Mouse (Mus musculus): ENCODE measurements at regions not wholly inside any gene's neighbourhood (a gene's known extent, or its start where the extent isn't known, plus 50 kb on each side); places are given as distances from the start of the nearest gene placed in this dataset.

DNA sequence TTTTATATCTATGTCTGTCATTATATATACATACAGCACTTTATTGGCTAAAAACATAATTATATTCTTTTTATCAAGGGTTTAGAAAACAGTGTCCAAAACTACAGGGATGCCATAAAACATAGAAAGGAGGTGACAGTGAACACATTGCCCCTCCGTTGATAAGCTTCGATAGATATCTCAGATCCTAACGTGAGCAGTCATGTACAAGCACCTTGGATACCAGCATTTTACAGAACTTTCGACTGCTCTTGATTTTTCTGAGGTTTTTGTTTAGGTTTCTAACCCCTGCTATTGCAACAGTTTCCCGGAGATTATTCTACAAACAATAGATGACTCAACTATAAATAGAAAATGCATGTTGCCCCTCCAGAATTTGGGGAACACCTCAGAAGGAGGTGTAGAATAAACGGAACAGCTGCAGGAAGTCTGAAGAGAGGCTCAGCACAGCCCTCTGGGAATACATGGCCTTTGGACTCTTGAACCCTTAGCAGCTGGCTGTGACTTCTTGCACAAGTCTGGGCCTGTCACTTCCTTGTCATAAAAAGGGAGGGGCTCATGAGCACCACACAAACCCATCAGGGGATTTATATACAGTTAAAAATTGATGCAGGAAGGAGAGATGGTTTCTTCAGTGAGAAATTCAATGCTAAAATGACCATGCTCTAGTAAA is 87.1 kb upstream of the Gpc5 start:
- DNase-seq (ENCODE audit: low spot score in 2 of 2), result no peak

GRCm38 (mm10) chr14:115010877-115011276 is 81.1 kb upstream of the Gpc5 start:
- DNase-seq (ENCODE audit: low spot score in 2 of 2), result no peak

DNA sequence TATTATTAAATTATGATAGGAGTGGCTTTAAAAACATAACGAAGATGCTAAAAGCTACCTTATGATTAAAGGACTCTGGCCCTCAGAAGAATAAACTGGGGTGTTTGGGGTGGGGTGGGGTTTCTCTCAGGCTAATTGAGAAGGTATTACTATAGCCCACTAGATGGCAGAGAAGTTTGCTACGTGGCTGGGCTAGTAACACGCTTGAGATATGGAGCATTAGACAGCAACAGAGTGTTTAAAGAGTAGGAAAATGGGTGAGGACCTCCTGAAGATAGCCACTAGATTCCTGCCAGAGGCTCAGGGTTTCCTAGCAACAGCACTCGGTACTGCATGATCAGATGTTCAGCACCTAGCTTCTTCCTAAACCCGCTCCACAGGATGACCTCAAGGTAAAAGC is 76.7 kb upstream of the Gpc5 start:
- DNase-seq (ENCODE audit: low spot score in 2 of 2), result no peak

DNA sequence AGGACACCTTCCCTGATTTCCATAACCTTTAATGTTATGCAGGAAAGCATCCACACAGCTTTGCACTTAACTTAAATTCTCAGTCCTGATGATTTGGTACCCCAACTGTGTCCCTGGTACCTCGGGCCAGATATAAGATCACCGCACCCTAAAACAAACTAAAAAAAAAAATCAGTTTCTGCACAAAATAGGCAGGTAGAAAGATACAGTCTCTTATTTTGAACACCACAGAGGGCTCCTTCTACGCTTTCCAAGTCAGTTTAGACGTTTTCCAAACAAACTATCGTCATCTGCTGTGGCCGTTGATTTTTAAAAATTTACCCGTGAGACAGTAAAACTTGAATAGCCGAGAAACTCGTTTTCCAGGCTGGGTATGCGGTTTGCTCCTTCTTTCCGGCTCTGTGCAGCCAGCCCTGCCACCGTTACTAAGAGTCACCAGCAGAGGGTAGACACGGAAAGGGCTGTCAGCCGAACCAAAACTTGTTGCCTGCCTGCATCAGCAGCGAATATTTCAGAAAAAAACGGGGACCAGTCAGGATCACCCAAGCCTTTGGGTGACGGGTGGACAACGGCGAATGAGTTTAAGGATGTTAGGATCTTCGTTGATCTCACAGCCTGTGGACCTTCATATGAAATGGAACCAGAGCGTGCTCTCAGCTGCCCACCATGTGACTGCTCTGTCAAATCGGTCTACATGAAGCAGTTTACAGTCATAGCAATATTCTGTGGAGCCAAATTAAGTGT is 74.4 kb upstream of the Gpc5 start:
- DNase-seq (ENCODE audit: low spot score in 2 of 2), result peak; percentile 63 to 65

GRCm38 (mm10) chr14:115028011-115028410 is 64.0 kb upstream of the Gpc5 start:
- DNase-seq (ENCODE audit: low spot score in 2 of 2), result no peak

GRCm38 (mm10) chr14:115031734-115032133 is 60.3 kb upstream of the Gpc5 start:
- DNase-seq (ENCODE audit: low spot score in 2 of 2), result no peak

GRCm38 (mm10) chr14:115033375-115033969 is 58.5 kb upstream of the Gpc5 start:
- no peak for DNase-seq (ENCODE audit: low spot score in 2 of 2)

GRCm38 (mm10) chr14:115034718-115035437 is 57.1 kb upstream of the Gpc5 start:
- no peak for DNase-seq (ENCODE audit: low spot score in 2 of 2)

GRCm38 (mm10) chr14:115037086-115037793 is 54.8 kb upstream of the Gpc5 start:
- DNase-seq (ENCODE audit: low spot score in 2 of 2), result no peak

GRCm38 (mm10) chr14:115038788-115039187 is 53.2 kb upstream of the Gpc5 start:
- DNase-seq (ENCODE audit: low spot score in 2 of 2), result no peak

DNA sequence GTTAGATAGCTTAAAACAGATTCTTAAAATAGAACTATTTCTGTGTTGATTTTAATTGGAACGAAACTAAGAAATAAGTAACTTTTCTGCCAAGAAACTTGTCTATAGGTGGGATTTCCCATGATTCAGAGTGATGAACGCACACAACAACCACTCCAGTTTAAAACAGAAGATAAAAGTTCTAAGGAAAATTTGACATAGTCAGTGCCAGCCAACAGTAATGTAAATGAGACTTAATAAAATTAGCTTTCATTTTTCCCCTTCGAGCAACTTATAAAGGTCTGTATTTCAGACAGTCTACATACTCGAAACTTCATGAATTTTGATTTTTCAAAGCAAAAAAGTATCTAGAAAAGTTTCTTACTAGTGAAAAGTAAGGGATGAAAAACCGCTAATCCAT is 52.5 kb upstream of the Gpc5 start:
- no peak for DNase-seq (ENCODE audit: low spot score in 2 of 2)

DNA sequence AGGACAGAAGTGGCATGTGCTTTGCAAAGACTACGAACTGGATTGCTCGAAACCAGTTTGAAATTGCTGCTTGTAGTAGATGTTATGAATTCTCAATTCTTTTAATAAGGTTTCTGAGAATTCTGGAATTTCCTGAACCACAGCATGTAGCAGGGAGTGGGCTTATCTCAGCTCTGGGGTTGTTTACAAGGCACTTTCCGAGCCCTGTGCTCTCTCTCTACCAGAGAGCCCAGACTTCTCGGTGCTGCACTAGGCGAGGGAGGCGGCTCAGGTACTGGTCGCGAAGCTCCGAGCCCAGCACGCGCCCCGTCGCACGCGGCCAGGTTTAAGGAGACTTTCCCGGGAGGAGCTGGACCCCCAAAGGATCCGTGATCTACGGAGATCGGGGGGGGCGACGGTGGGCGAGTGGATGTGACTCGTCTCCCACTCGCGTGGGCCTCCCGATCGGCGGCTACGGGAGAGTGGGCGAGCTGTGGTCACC is 51.9 kb upstream of the Gpc5 start:
- peak in 1 of 2 experiments; percentile 37 for DNase-seq (ENCODE audit: low spot score in 2 of 2)

GRCm38 (mm10) chr14:115040578-115041206 is 51.3 kb upstream of the Gpc5 start:
- DNase-seq (ENCODE audit: low spot score in 2 of 2), result peak; percentile 81 to 85

DNA sequence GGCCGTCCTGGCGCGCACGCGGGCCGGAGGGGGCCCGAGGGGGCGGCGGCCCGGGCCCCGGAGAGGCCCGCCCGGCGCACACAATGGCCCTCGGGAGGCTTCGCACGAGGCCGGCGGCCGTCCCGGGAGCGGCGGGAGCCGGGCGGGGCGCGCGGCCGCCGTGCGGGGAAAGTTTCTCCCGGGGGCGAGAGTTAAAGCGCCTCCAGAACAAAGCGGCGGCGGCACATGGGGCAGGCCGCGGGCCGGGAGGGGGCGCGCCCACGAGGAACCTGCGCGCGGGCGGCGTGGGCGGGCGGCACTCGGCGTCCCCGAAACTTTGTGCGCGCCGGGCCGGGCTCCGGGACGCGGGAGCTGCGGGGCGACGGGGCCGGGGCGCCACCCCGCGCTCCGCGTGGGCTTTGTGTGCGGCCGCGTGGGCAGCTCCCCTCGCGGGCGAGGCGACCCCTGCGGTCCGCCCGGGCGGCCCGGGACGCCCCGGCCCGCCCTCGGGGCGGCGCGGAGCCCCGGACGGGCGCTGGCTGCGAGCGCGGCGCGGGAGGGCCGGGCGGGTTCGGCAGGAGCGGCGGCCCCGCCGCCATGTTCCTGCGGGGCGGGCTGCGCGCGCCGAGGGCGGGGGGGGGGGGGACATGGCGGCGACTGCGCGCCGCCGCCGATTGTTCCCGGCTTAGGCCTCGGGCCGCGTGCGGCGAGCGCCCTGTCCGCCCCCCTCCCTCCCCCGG is 50.5 kb upstream of the Gpc5 start:
- DNase-seq (ENCODE audit: low spot score in 2 of 2), result peak in 1 of 2 experiments; percentile 14

GRCm38 (mm10) chr14:115042055-115042564 is 49.9 kb upstream of the Gpc5 start:
- peak; percentile 70 to 84 for DNase-seq (ENCODE audit: low spot score in 2 of 2)

Measured in urinary bladder, postnatal 36 days (tissue).